Mouse (Mus musculus) embryonic facial prominence, embryonic 14.5 days (tissue): ENCODE results near the gene Arpc2. TPM values are rescaled to one million over a fixed set of nuclear protein-coding genes. Genes with fewer than 3 reads are reported as not detected.

ENCODE experiments used
- ATAC-seq: fragments of 200-750 bp; cut with Nextera tagmentation; 2 replicates; pipeline ENCODE4 v1.8.0; 2017; ENCODE audit warnings: low read depth, moderate number of reproducible peaks, moderate TSS enrichment
- DNase-seq: peaks from one replicate; pipeline ENCODE4 v3.0.0-alpha.2; 2015; ENCODE audit warnings: low spot score
- H3K27ac ChIP-seq: fragments of 300-500 bp; sonication (generic); replicated peaks from 2 replicates; pipeline ENCODE4 v1.5.1; 2014; ENCODE audit warnings: low read depth, mild to moderate bottlenecking, low read length, moderate library complexity
- H3K27me3 ChIP-seq: fragments of 300-500 bp; sonication (generic); replicated peaks from 2 replicates; pipeline ENCODE4 v1.6.1; 2014; ENCODE audit warnings: low read length; ENCODE audit not compliant: control insufficient read depth, insufficient read depth
- H3K36me3 ChIP-seq: fragments of 300-500 bp; sonication (generic); 2 replicates; pipeline ENCODE4 v1.6.1; 2014; ENCODE audit warnings: low read length, mixed read lengths; ENCODE audit not compliant: control insufficient read depth, insufficient read depth
- H3K4me1 ChIP-seq: fragments of 300-500 bp; sonication (generic); 2 replicates; pipeline ENCODE4 v1.6.1; 2014; ENCODE audit warnings: antibody characterized with exemption, low read length; ENCODE audit not compliant: control insufficient read depth, insufficient read depth
- H3K4me2 ChIP-seq: fragments of 300-500 bp; sonication (generic); 2 replicates; pipeline ENCODE4 v1.6.1; 2014; ENCODE audit warnings: low read depth, mild to moderate bottlenecking, low read length, moderate library complexity, mixed read lengths
- H3K4me3 ChIP-seq: fragments of 300-500 bp; sonication (generic); 2 replicates; pipeline ENCODE4 v1.5.1; 2014; ENCODE audit warnings: low read depth, mild to moderate bottlenecking, low read length
- H3K9ac ChIP-seq: fragments of 300-500 bp; sonication (generic); 2 replicates; pipeline ENCODE4 v1.6.1; 2014; ENCODE audit warnings: low read depth, mild to moderate bottlenecking, low read length, moderate library complexity, mixed read lengths
- H3K9me3 ChIP-seq: fragments of 300-500 bp; sonication (generic); 2 replicates; pipeline ENCODE4 v1.6.1; 2016; ENCODE audit warnings: low read length; ENCODE audit not compliant: control insufficient read depth
- WGBS: fragments of 180-500 bp; shearing (Covaris S2); extraction: QIAGEN DNeasy Blood & Tissue Kit; methylation state at CpG from one replicate; pipeline ENCODE4 v1.1.7; 2014; 5-methylcytosine and 5-hydroxymethylcytosine counted together
- polyA plus RNA-seq: library from polyadenylated mRNA; unstranded; fragments of >200 nt; fragmentation: Nextera tagmentation; extraction: Ambion mirVana; gene quantifications from 2 replicates; pipeline ENCODE4 v1.2.1, GENCODE M21; 2014

Gene Arpc2
- polyA plus RNA-seq, 1 experiment from 2014 or later, result 341 TPM

DNA sequence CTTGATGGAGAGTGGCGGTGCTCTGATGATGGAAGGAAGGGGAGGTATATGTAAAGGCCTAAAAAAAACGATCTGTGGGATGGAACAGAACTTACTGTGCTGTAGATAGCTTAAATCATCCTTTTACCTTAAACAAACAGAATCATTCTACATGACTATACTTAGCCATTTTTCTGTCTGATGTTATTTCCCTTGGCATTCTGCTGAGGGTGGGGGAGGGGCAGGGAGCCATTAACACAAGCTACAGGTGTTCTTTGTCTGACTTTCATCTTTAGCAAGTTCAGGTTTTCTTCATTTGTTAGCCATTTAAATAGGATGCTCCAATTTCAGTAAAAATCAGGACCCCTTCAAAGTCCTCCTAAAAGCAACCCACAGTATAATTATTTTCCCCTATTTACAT, 9.6 kb downstream of the Arpc2 start:
- Histone ChIP-seq H3K9me3 (no peaks in the 10 kb centered on the region), H3K27ac (no peak overlapping the region), H3K36me3 (peaks cover 48% of the 10 kb centered on the region), H3K4me2 (no peak overlapping the region), H3K4me1 (peaks cover 2% of the 10 kb centered on the region; the same call in 1 of the 2 replicates), H3K27me3 (no peaks in the 10 kb centered on the region), H3K4me3 (no peak overlapping the region), H3K9ac (no peak overlapping the region)
- 82% methylated on average over 2 of the region's 2 CpGs for WGBS
- no peak for DNase-seq
- ATAC-seq, result no peak

DNA sequence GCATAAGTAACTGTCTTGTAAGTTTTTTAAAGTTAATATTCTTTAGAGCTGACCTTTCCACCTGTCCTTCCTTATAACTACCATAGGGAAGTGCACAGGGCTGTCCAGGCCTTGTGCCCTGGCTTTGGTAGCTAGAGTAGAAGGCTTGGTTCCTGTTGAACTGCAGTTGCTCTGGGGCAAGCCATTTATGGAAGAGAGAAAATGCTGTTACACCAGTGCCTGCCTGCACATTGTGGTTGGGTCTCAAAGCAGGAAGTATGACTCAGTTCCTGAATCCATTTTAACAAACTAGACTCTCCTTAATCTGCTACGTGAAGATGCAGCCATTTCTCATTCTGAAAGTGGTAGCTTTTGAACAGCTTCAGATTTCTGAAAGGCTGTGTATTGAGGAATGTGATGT, 12.9 kb downstream of the Arpc2 start:
- 39% methylated on average over 1 of the region's 1 CpGs for WGBS
- H3K4me2 ChIP-seq, result no peak overlapping the region
- H3K9ac ChIP-seq, result no peak overlapping the region
- peaks cover 75% of the 10 kb centered on the region for H3K36me3 ChIP-seq
- H3K9me3 ChIP-seq, result no peaks in the 10 kb centered on the region
- H3K4me1 ChIP-seq, result no peaks in the 10 kb centered on the region
- DNase-seq, result peak; percentile 55
- H3K4me3 ChIP-seq, result no peak overlapping the region
- ATAC-seq, result no peak
- H3K27me3 ChIP-seq, result no peaks in the 10 kb centered on the region
- peak overlapping the region; percentile 67 for H3K27ac ChIP-seq

DNA sequence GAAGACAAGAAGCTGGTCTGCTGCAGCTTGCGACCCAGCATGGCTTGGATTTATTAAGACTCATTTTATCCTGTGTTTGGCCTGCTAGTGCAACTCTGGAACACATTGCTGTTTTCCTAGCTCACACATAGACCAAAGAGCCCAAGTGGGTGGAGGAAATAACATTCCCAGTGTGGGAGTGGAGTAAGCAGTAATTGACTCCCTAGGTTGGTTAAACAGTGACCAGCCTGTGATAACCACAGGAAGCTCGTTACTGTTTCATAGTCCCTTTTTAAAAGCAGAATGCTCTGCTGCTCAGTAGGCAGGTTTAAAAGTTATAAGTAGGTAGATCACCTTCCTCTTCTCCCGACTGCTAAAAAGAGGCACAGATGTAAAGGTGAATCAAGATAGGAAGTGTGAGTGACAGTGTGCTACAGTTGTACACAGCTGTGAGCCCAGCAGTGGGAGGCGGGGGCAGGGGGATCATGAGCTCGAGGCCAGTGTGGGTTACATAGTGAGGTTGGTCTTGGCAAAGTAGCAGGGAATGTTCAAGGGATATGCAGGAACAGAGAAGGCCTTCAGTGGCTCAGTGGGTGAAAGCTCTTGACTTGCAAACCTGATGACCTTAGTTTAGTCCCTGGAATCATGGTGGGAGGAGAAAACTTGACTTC, 13.6 kb downstream of the Arpc2 start:
- no peaks in the 10 kb centered on the region for H3K9me3 ChIP-seq
- H3K4me2 ChIP-seq, result no peak overlapping the region
- no peak overlapping the region for H3K9ac ChIP-seq
- no peaks in the 10 kb centered on the region for H3K4me1 ChIP-seq
- H3K36me3 ChIP-seq, result peaks cover 81% of the 10 kb centered on the region
- no peak overlapping the region for H3K4me3 ChIP-seq
- no peaks in the 10 kb centered on the region for H3K27me3 ChIP-seq
- peak overlapping the region; percentile 42; the same call in 1 of the 2 replicates for H3K27ac ChIP-seq
- ATAC-seq (no peak), DNase-seq (no peak)
- 69% methylated on average over 5 of the region's 5 CpGs for WGBS

DNA sequence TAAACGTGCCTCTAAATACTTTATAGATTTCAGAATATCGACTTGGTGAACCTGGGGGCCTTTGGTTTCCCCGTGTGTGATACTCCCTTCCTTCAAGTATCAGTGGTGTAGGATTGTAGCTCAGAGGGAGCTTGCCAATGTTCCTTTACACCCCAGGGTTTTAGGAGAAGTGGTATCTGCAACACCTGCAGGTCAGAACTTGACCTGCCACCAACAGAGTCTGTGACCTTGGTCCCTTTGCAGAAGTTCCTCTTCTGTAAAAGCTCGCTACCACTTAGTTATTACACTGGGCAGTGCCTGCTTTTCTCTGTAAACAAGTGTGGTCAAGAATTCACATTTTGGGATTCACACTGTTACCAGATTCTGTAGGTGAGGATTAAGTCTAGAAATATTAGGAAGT, 14.2 kb downstream of the Arpc2 start:
- H3K27me3 ChIP-seq, result no peaks in the 10 kb centered on the region
- no peak overlapping the region for H3K9ac ChIP-seq
- H3K4me1 ChIP-seq, result no peaks in the 10 kb centered on the region
- 91% methylated on average over 4 of the region's 4 CpGs for WGBS
- DNase-seq, result no peak
- no peaks in the 10 kb centered on the region for H3K9me3 ChIP-seq
- H3K4me2 ChIP-seq, result no peak overlapping the region
- H3K36me3 ChIP-seq, result peaks cover 86% of the 10 kb centered on the region
- no peak overlapping the region for H3K4me3 ChIP-seq
- no peak overlapping the region for H3K27ac ChIP-seq
- no peak for ATAC-seq

DNA sequence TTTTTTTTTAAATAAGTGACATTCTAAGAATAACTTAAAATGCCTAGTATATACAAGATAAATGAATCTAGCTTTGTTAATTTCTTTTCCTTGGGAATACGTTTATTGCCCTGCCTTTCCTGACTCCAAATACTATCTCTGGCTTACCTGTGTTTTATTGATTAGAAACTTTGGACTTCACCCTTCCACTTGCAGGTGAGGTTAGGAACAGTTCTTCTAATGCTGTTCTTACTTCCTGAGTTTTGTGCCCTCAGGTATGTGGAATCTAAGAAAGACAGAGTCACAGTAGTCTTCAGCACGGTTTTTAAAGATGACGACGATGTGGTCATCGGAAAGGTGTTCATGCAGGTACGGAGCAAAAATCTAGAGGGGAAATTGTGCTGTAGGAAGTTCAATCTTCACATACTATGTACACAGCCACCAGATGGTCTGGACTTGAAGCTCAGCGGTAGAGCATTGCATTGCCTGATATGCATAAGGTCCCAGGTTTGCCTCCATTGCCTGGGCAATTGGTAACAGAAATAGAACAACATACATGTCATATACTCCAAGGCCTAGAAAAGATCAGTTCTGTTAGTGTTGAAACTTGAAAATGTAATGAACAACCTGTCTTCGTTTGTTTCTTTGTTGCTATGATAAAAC, 19.9 kb downstream of the Arpc2 start:
- ATAC-seq (no peak), DNase-seq (no peak)
- peaks cover 90% of the 10 kb centered on the region for H3K36me3 ChIP-seq
- H3K4me1 ChIP-seq, result no peaks in the 10 kb centered on the region
- H3K9ac ChIP-seq, result no peak overlapping the region
- no peaks in the 10 kb centered on the region for H3K27me3 ChIP-seq
- no peak overlapping the region for H3K27ac ChIP-seq
- H3K9me3 ChIP-seq, result no peaks in the 10 kb centered on the region
- 95% methylated on average over 8 of the region's 8 CpGs for WGBS
- H3K4me3 ChIP-seq, result no peak overlapping the region
- H3K4me2 ChIP-seq, result no peak overlapping the region

DNA sequence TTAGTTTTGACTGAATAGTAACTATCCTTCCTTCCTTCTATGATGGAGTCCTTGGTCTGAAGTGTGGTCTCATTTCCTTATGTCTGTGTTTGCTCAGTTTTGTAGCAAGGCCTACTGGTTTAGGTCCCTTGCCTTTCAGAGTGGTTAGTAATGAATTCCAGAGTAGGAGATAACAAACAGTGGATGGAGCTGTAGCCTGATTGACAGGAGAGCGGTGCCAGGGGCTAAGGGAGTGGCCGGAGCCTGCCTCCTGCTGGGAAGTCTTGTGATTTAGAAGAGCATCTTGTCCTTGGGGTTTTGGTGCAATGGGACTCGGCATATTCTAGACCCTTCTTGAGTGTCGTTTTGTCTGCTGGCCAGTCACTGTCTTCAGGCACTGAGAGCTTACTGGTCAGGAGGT, 20.9 kb downstream of the Arpc2 start:
- no peaks in the 10 kb centered on the region for H3K27me3 ChIP-seq
- no peaks in the 10 kb centered on the region for H3K4me1 ChIP-seq
- DNase-seq, result no peak
- H3K27ac ChIP-seq, result no peak overlapping the region
- H3K9ac ChIP-seq, result no peak overlapping the region
- H3K36me3 ChIP-seq, result peaks cover 90% of the 10 kb centered on the region
- H3K4me3 ChIP-seq, result no peak overlapping the region
- no peak for ATAC-seq
- 63% methylated on average over 4 of the region's 4 CpGs for WGBS
- H3K9me3 ChIP-seq, result no peaks in the 10 kb centered on the region
- H3K4me2 ChIP-seq, result no peak overlapping the region

DNA sequence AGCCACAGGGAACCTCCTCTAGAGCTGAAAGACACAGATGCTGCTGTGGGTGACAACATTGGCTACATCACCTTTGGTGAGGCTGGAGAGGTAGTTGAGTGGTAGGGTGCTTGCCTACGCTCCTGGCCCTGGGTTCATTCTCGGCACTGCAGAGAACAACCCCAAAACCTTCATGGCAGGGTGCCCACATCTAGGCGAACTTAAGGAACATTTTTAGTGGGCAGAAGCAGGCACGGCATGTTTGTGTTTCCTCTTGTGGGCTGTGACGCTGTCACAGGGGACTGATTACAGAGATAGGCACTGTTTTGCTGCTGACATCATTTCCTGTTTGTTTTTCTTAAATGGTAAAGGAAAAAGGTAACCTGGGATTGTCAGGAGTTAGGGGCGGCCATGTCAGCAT, 26.6 kb downstream of the Arpc2 start:
- Histone ChIP-seq H3K36me3 (peaks cover 94% of the 10 kb centered on the region), H3K4me2 (no peak overlapping the region), H3K4me1 (no peaks in the 10 kb centered on the region), H3K9me3 (no peaks in the 10 kb centered on the region), H3K27ac (no peak overlapping the region), H3K9ac (no peak overlapping the region), H3K4me3 (no peak overlapping the region), H3K27me3 (no peaks in the 10 kb centered on the region)
- ATAC-seq (no peak), DNase-seq (no peak)
- 82% methylated on average over 6 of the region's 6 CpGs for WGBS

DNA sequence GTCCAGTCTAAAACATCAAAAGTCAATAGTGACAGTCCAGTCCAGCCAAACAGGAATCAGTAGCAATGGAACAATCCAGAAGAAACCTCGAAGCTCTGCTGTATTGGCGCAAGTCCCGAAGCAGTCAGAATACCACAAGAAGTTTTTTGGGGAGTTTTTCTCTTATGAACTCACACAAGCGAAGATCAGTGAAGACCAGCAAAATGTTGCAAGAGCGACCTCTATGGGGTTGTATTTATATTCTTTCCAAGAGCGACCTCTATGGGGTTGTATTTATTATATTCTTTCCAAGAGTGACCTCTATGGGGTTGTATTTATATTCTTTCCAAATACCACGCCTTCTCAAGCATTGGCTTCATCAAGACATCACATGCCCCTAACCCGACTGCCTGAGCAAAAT, 32.9 kb downstream of the Arpc2 start:
- Histone ChIP-seq H3K9me3 (no peaks in the 10 kb centered on the region), H3K27ac (no peak overlapping the region), H3K4me2 (no peak overlapping the region), H3K4me3 (no peak overlapping the region), H3K4me1 (no peaks in the 10 kb centered on the region), H3K27me3 (no peaks in the 10 kb centered on the region), H3K36me3 (peaks cover 54% of the 10 kb centered on the region), H3K9ac (no peak overlapping the region)
- no peak for ATAC-seq
- DNase-seq, result no peak
- WGBS, result 88% methylated on average over 8 of the region's 8 CpGs

DNA sequence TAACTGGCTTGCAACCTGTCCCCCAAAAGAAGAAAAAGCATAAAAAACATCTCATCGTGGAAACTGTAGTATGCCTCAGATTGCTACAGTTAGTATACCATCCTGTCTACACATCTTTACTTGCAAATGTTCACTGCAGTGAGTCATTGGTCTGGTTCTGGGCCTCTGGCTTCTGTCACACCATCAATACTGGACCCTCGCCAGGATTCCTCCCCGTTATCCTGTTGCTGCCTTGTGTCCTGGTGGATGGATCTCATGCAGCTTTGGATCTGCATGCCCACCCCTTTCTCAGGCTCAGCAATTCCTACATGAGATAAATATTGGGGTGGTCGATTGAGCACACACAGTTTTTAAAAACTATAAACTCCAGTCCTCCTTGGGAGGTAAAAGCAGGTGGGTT, 35.8 kb downstream of the Arpc2 start:
- no peak overlapping the region for H3K4me3 ChIP-seq
- no peaks in the 10 kb centered on the region for H3K9me3 ChIP-seq
- H3K36me3 ChIP-seq, result peaks cover 25% of the 10 kb centered on the region
- H3K27ac ChIP-seq, result no peak overlapping the region
- 0 out of 2 replicates have a peak, but pooled peaks cover 9% of the 10 kb centered on the region for H3K4me1 ChIP-seq
- H3K4me2 ChIP-seq, result no peak overlapping the region
- DNase-seq (no peak), ATAC-seq (no peak)
- no peaks in the 10 kb centered on the region for H3K27me3 ChIP-seq
- 73% methylated on average over 4 of the region's 4 CpGs for WGBS
- no peak overlapping the region for H3K9ac ChIP-seq
